Mouse (Mus musculus): ENCODE results near the gene Myof.

DNA sequence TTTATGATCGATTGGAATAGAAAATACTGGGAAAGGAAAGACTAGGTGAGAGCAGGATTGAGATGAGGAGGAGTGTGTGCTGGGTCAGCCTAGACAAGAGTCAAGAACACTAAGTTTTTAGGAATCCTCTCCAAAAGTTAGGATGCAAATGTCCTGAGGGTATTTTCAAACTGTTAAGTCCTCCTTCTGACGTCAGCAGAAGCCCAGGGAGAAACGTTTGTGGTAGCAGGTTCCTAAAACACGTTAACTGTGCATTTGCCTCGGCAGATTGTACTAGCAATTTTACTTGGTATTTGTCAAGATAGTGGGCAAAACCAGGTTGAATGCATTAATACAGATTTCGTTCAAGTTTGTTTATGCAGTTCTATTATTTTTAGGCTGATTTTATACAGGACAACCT lies 12.4 kb upstream of the Myof start:
- TF ChIP-seq CTCF (IDR thresholded peaks at IDR 0.05) (no peak), EP300 (IDR thresholded peaks at IDR 0.05) (no peak)
